Mouse (Mus musculus): ENCODE measurements around the gene Orai3. TPM values are rescaled to one million over a fixed set of nuclear protein-coding genes. Genes with fewer than 3 reads are reported as not detected.

Gene Orai3
- 10 to 100 TPM; 52.5 to 54.7 TPM for total RNA-seq (2023)

DNA sequence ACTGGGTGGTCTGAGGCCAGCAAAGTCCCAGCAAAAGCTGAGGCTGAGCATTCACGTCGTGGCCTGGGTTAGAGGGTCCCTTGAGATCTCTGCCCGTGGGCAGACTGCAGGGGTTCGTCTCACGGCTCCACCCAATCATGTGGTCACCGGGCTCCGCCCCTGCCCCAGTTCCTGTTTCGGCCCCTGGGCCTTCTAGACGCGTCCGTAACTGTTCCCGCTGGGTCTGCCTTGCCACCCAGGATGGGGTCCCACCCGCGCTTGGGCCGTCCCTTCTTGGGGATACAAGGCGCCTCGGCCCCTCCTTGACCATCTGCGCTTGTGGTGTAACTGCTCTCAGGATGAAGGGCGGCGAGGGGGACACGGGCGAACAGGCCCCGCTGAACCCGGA, at the start of gene Orai3:
Gene Orai3, plus strand, starts transcription at position 165 of the 388 bp plus-strand sequence.

DNA sequence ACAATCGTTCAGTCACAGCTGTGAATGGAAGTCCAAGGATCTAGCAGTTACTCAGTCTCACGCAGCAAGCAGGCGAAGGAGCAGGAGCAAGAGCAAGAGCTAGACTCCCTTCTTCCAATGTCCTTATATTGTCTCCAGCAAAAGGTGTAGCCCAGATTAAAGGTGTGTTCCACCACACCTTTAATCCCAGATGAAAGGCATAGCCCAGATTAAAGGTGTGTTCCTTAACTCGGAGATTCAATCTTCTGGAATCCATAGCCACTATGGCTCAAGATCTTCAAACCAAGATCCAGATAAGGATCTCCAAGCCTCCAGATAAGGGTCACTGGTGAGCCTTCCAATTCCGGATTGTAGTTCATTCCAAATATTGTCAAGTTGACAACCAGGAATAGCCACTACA, 37.5 kb upstream of the Orai3 start, which contains the start of gene Ctf2:
Gene Ctf2, minus strand, starts transcription at position 101 of the 400 bp plus-strand sequence.

DNA sequence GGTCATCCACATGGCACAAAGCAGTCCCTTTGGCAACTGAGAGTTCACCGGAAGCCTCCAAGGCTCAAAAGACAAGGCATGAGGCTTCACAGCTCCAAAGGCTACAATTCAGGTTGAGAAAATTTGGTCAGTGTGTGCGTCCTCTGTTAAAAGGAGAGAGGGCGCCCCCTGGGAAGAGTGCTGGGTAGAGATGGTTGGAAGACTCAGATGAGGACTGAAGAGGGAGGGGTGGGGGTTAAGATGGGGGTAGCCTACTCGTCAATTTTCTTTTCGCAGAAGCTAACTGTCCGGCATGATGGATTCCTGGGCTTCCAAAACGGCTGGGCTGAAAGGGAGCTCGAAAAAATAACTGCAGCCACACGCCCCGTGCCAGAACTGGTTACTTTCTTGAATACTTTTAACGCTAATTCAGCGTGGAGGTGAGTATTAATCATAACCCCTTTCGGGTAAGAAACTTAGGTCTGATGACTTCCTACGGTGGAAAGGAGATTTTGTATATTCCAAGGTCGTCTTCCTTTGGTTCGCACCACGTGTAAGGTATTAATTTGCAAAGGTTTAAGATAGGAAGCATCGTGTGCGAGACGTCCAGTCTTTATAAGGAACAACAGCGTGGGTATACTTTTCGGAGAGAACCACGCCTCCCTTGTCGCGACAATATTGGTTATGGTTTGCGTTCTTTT, 25.1 kb upstream of the Orai3 start, which contains the start of gene Fbxl19:
Gene Fbxl19, plus strand, starts transcription at position 178 of the 680 bp plus-strand sequence.

DNA sequence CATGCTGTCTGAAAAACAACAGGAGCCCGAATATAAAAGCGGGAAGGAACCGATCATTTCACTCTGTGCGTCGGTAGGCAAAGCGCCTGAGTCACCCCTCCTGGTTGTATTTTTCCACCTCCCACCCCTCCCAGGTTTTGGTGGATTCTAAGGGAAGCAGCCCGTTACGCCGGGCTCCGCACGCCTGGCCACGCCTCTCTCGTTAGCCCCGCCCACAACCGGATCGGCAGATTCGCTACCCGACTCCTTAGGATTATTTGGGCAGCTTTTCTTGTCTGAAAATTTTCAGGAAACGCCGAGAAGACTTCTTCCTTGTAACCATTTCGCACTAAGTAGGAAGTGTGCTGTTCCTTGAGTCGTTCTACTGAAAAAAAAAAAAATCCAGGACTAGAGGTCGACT, 6.8 kb downstream of the Orai3 start, which contains the start of gene Setd1a:
Gene Setd1a, plus strand, starts transcription at position 245 of the 400 bp plus-strand sequence.

DNA sequence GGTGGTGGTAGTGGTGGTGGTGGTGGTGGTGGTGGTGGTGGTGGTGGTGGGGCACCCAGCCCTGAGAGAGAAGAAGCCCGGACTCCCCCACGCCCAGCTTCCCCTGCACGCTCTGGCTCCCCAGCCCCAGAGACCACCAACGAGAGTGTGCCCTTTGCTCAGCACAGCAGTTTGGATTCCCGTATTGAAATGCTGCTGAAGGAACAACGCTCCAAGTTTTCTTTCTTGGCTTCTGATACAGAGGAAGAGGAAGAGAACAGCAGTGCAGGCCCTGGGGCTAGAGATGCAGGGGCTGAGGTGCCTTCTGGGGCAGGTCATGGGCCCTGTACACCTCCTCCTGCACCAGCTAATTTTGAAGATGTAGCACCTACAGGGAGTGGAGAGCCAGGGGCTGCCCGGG, 15.7 kb downstream of the Orai3 start, which contains the start of gene Gm49388:
Gene Gm49388, plus strand, starts transcription at position 301 of the 400 bp plus-strand sequence.

DNA sequence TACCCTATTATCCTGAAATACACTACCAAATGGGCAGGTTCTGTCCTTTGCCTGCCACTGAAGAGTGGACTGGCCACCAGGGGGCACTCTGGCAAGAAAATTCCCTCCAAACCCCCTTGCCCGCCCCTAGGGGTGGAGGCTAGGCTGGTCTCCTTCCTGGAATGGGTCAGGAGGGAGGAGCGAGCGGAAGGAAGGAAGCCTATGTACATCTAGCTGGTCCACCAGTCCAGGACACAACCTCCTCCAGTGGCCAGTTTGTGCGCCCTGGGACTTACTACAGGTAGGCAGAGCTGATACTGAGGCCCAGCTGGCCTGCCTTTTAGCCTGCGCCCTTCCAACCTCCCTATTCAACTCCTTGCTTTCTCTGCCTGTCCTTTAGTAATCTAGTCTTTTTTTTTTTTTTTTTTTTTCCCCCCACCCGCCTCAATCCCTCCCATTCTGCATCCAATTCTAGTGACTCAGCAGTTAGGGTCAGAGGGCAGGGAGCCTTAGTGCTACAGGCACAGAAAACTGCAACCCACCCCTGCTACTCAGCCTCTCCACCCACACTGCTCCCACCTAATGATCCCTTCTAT, 30.9 kb downstream of the Orai3 start, which contains the start of gene Hsd3b7:
Gene Hsd3b7, plus strand, starts transcription at position 170 of the 575 bp plus-strand sequence.

DNA sequence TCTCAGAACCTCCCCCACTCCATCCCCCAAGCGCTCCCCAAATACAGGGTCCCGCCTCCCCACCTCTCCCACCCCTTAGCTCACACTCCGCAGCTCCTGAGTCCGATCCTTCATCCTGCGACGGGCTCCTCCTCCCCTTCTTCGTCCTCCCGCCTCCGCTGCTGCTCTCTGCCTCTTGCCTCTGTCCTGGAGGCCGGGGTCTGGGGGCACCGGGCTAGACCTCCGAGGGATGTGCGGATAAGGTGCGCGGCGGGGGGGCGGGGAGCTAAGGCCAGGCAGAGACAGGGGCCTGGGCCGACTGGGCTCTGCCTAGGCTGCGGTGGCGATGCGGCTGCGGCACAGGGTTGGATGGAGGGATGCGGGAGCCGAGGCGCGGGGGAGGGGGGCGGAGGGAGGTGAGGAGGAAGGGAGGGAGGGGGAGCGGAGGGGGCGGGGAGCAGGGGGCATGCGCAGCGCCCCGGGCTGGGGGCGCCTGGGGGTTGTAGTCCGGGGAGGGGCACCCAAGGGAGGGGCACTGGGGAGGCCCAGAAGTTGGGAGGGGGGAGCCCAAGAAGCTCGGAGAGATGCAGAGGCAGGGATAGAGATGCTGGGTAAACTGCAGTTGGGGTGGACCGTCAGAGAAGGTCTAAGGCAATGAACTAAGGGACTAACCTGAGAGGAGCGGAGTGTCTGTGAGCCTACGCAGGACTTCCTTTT, 54.7 kb downstream of the Orai3 start, which contains the start of the genes Stx4a and Stx1b:
Gene Stx4a, plus strand, starts transcription at position 119 of the 696 bp plus-strand sequence.
Gene Stx1b, minus strand, starts transcription at position 374 of the 696 bp plus-strand sequence.

Other genes starting within 250 kb of the Orai3 start
- not detected for gene Tmem265, start 208.4 kb upstream of the Orai3 start, total RNA-seq (2023)
- gene Phkg2, start 196.5 kb upstream of the Orai3 start, total RNA-seq (2023) = 10 to 100 TPM; 83.2 to 90.2 TPM
- 1 to 10 TPM in 1 of 2 experiments, not detected in 1; 1.2 TPM for gene Ccdc189, start 181.2 kb upstream of the Orai3 start, total RNA-seq (2023)
- gene Rnf40, start 181.0 kb upstream of the Orai3 start, total RNA-seq (2023) = 10 to 100 TPM; 70.9 to 74.4 TPM
- gene Zfp629, start 154.0 kb upstream of the Orai3 start, total RNA-seq (2023) = 1 to 10 TPM; 4.9 to 6.7 TPM
- 10 to 100 TPM; 38.5 to 43.9 TPM for gene Bcl7c, start 60.9 kb upstream of the Orai3 start, total RNA-seq (2023)
- gene Ctf1, start 57.1 kb upstream of the Orai3 start, total RNA-seq (2023) = not detected
- gene Ctf2, start 37.6 kb upstream of the Orai3 start, total RNA-seq (2023) = not detected
- gene Fbxl19, start 25.3 kb upstream of the Orai3 start, total RNA-seq (2023) = 10 to 100 TPM in 1 of 2 experiments, 1 to 10 TPM in 1; 9.8 to 11.1 TPM
- gene Setd1a, start 6.9 kb downstream of the Orai3 start, total RNA-seq (2023) = 10 to 100 TPM; 45.6 to 53.7 TPM
- not detected for gene Gm49388, start 15.8 kb downstream of the Orai3 start, total RNA-seq (2023)
- 10 to 100 TPM; 26.3 to 30.0 TPM for gene Hsd3b7, start 30.8 kb downstream of the Orai3 start, total RNA-seq (2023)
- gene Stx4a, start 54.5 kb downstream of the Orai3 start, total RNA-seq (2023) = 100 to 1,000 TPM; 136 to 139 TPM
- under 1 TPM in 1 of 2 experiments, not detected in 1; 0.13 TPM for gene Stx1b, start 54.7 kb downstream of the Orai3 start, total RNA-seq (2023)
- 10 to 100 TPM; 48.4 to 48.8 TPM for gene Zfp646, start 106.4 kb downstream of the Orai3 start, total RNA-seq (2023)
- 1 to 10 TPM; 7.6 to 9.2 TPM for gene Zfp668, start 107.0 kb downstream of the Orai3 start, total RNA-seq (2023)
- 1 to 10 TPM; 1.0 to 1.3 TPM for gene Prss53, start 121.2 kb downstream of the Orai3 start, total RNA-seq (2023)
- gene Gm21974, start 125.6 kb downstream of the Orai3 start, total RNA-seq (2023) = not detected
- gene Vkorc1, start 125.8 kb downstream of the Orai3 start, total RNA-seq (2023) = 10 to 100 TPM; 19.8 to 22.4 TPM
- 10 to 100 TPM; 28.2 to 30.0 TPM for gene Bckdk, start 134.3 kb downstream of the Orai3 start, total RNA-seq (2023)
- 10 to 100 TPM; 28.7 to 31.1 TPM for gene Kat8, start 142.7 kb downstream of the Orai3 start, total RNA-seq (2023)
- gene Prss8, start 160.3 kb downstream of the Orai3 start, total RNA-seq (2023) = not detected
- gene Prss36, start 176.9 kb downstream of the Orai3 start, total RNA-seq (2023) = 1 to 10 TPM in 1 of 2 experiments, under 1 TPM in 1; 0.70 to 1.4 TPM
- 100 to 1,000 TPM; 505 to 623 TPM for gene Fus, start 197.6 kb downstream of the Orai3 start, total RNA-seq (2023)
- gene Pycard, start 224.1 kb downstream of the Orai3 start, total RNA-seq (2023) = 10 to 100 TPM; 60.4 to 89.0 TPM
- under 1 TPM in 1 of 2 experiments, not detected in 1; 0.64 TPM for gene Trim72, start 234.1 kb downstream of the Orai3 start, total RNA-seq (2023)